Mouse (Mus musculus) frontal cortex, postnatal 14 days (tissue): ENCODE data around the gene Gan.

Experiments used
- DNase-seq, 2 experiments: peaks; one replicate each; pipeline ENCODE4 v3.0.0; 2022; ENCODE audit warnings: low spot score in 2 of 2

The Gan gene

DNA sequence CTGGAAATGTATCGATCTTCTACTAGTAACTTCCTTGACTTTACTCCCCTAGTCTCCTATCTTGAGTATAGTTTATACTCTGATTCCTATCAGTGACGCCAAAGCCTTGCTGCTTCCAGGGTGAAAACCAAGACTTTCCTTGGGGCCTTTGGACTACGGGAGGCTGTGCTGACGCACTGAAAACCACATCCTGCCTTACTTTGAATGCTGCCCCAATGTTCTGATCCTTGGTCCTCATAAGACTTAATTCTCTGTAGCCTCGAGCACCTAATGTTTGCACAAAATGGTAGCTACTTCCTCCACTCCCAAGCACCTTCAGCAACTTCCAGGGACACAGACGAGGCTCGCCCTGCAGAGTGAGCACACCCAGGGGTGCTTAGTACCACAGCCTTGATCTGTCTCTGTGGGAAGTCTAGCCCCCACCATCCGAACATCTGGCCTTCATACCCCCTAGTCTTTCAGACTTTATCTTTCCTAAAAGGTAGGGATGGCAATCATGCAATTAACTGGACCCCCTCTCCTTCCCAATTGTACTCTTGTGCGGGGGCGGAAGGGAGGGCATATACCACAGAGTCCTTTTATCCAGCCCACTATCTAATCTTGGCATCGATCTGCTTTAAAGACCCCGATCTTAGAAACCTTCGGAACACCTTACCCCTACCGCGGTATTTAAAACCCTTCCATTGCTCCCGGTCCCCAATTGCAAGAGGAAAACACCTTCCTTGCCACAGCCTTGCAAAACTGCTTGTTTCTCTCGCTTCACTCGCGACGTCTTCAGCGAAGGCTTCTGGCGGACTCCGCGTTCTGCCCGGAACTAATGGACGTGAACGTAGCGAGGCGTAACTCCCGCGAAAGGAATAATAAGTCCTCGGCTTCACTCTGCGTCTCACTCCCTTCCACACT, 818 bp upstream of the Gan start:
- no peak for DNase-seq

DNA sequence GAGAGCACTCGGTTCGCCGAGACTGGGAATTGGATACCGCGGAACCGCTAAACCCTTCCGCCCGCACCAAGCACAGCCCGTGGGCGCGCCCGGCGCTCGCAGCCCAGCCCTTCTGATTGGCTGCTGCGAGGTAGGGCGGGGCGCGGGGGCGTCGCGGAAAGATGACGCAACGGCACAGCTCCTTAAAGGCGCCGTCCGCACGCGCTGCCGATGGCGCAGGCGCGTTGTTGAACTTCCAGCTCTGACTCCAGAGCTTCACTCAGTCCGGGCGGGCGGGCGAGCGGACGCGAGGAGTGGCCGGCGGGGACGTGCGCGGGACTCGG, 205 bp upstream of the Gan start:
- peak; percentile 95 to 97 for DNase-seq

- DNase-seq, result no peak
Observed at GRCm38 (mm10) chr8:117159031-117159430, 1.1 kb downstream of the Gan start.

DNA sequence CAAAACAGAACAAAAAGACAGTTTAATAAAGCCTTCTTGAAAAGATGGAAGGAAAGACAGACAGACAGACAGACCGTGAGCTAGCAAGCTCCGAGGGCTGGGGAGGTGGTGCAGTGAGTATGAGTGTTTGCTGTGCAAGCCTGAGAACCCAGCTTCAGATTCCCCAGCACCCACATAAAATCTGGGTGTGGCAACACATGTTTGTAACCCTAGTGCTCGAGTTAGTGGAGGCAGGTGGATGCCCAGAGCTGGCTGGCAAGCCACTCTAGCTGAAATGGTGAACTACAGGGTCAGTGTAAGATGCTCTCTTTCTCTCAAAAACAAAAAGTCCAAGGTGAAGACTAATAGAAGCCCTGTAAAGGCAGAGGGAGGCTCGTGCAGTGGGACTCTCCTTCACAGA, 7.0 kb downstream of the Gan start:
- no peak for DNase-seq

GRCm38 (mm10) chr8:117165542-117165941, 7.6 kb downstream of the Gan start:
- DNase-seq, result no peak

GRCm38 (mm10) chr8:117166515-117166914, 8.6 kb downstream of the Gan start:
- DNase-seq, result no peak

GRCm38 (mm10) chr8:117167243-117167883, 9.4 kb downstream of the Gan start:
- no peak for DNase-seq

DNA sequence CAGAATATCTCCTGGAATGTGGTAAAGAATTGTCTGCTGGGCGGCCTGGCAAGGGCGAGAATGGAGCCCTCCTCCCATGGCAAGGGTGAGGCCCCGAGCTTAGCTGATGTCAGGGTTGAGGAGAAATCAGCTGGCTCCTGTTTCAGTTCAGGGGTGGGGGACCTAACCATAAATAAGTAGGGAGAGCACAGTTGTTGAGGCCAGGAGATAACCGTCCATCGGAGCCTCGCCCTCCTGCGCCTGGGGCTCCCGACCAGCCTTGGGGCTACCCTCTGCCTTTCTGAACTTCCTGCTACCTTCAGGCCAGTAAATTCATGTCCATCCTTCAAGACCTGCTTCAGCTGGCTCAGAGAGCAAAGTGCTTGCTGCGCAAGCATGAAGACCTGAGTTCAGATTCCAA, 10.4 kb downstream of the Gan start:
- no peak for DNase-seq

DNA sequence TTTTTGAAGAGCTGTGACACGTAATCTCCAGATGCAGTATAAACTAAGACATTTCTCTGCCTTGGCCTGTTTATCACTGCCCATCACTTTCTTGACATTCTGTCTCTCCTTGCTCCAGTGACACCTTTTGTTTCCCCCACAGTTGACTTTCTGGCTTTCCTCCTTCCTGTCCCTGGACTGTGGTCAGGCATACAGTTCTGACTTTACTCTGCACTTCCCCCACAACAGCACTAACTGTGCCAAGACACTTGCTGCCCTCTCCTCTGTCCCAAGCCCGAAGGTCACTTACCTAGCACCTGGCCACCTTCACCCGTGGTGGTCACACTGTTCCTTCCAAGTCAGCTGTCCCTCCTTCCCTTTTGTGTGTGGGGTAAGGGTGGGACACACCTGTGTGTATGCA, 13.9 kb downstream of the Gan start:
- no peak for DNase-seq

GRCm38 (mm10) chr8:117172904-117173303, 15.0 kb downstream of the Gan start:
- no peak for DNase-seq

DNA sequence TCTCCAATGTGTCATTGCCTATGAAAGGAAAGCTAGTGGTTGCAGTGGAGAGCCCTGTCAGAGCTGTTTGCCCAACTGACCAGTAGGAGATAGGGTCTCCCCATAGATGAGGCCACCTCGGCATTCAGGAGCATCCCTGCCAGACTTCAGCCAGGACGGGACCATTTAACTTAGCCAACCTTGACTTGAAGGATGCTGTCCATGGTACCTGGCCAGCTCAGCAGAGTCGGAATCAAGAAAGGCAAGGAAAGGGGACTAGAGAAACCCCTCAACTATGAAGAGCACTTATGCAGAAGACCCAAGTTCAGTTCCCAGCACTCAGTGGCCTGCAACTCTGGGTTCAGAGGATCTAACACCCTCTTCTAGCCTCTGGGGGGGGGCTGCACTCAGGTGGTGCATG, 15.8 kb downstream of the Gan start:
- DNase-seq, result no peak

DNA sequence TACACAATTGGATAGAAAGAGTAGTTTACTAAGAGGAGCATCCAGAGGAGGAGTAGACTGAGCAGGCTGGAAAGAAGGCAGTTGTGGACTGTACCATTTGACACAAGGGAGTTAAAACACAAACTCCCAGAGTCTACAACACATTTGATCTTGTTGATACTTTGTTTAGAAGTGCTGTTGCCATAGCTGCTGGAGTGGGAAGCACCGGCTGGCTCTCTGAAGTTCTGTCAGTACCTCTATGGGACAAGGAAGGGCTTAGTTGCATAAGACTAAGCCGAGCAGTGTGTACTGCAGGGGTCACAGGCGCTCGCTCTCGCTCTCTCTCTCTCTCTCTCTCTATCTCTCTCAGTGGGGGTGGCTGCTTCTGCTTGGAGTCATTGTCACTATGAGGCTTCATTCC, 16.6 kb downstream of the Gan start:
- DNase-seq, result no peak

DNA sequence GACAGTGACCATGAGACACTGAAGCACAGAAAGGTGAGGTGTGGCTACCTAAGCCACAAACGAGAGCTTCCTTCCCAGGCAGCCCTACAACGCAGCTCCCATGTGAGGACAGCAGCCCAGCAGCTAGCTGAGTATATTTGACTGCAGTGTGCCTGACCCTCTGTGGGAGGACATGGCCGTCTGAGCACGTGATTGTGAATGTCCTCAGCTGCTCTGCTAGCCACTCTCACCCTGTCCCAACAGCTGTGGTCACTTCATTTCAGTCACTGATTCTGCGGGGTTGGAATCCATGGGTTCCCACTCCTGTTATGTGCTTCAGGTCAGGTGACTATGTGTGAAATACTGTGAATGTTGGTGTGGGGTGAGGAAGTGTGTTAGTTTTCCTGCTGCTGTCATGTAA, 18.4 kb downstream of the Gan start:
- no peak for DNase-seq

- DNase-seq, result no peak
Observed at GRCm38 (mm10) chr8:117177236-117177635, 19.3 kb downstream of the Gan start.

GRCm38 (mm10) chr8:117178039-117178438, 20.1 kb downstream of the Gan start:
- no peak for DNase-seq

DNA sequence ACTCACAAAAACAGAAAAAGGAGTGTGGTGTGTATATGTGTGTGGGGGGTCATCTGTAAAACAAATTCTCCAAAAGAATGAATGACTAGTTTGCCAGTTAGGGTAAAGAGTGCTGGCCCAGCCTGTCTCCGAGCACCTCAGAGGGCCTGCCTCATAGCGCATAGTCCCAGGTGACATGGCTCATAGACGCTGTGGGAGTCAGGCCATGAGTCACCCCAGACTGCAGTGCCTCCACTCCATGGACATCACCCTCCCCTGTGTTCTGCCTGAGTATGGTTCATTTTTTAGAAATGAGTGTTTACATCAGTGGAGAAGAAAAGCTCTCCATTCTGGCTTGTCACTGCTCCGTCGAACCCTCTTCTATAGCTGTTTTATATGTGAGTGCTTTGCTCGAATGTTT, 20.7 kb downstream of the Gan start:
- no peak for DNase-seq

DNA sequence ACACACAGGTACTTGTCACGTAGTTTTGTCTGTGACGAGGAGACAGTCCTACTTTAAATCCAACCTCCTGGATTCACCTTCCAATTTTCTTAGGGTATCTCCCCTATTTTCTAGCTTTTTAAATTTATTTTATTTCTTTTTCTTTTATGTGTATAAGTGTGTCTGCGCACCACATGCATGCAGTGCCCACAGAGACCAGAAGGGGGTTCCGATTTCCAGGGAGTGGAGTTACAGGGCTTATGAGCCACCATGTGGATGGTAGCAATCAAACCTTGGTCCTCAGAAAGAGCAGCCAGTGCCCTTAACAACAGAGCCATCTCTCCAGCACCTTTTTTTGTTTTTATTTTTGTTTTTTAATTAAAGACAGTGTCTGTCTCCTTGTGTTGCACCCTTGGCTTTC, 24.8 kb downstream of the Gan start:
- DNase-seq, result no peak

DNA sequence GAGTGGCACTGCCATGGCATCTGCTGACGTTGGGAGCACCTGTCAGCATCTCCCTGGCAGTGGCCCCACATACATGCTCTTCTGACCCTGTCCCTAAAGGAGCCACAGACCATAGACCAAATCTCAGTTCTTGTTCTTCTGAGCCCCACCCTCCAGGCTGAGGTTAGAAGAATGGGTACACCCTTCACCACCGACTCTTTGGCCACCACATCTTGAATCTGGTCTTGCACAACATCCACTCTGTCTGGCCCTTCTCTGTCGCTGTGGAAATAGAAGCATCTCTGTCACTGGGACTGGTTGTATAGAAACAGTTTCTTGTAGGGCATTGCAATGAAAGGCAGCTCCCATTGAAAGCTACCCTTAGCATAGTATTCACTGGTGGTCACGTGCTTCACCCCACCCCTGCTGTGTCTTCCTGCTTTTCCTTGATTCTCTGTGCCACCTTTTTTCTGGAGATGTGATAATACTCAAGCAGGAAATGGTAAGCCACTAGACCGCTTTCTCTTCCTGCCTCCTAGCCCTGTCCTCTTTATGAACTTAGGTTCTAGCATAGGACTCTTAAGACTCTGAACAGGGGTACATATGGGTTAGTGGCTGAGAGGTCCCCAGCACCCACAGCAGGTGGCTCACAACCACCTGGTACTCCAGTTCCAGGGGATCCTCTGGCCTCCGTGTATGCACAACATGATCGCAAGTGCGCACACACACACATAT, 25.9 kb downstream of the Gan start:
- DNase-seq, result no peak

DNA sequence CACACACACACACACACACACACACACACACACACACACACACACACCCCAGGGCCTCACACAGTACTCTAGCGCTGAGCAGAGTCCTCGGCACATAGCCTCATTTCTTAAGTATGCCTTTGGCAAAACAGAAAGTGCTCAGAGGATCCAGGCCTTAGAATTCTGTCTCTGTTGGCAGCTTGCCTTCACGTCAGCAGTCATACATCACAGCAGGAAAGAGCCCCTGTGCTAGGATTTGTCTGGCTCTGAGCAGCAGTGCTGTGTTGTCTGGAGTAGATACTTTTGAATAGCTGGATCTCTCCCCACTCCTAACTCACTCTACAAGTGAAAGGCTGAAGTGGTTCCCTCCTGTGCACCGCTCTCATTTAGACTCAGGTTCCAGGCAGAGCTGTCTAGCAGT, 36.4 kb downstream of the Gan start:
- no peak for DNase-seq

DNA sequence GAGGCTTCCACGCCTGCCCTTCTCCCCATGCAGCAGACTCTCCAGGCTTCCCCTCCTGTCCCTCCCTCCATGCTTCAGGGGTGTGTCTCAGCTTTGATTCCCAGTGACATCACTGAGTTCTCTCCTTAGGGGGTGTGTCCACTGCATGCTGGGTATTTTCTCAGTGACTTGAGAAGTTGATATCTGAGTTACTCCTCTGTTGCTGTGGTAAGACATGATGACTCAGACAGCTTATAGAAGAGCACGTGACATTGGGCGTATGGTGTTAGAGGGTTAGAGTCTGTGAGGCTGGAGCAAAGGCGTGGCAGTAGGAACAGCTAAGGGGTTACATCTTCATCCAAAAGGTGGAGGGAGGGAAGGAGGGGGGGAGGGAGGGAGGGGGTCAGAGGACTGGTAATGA, 38.7 kb downstream of the Gan start:
- DNase-seq, result no peak

DNA sequence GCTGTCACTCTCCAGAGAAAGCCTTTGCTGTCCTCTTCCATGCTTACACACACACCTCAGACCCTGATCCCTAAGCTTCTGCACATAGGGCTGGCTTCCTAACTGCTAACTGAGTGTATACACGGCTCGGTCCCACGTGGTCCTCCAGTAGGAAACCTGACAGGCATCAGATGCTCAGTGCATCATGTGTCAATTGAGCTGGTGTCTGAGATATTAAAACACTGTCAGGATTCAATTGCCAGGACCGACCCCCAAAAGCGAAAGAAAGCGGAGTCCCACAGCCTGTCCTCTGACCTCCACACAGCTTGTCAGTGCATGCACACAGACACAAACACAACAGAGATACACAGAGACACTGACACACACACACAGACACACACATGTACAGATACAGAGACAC, 39.6 kb downstream of the Gan start:
- DNase-seq, result no peak

DNA sequence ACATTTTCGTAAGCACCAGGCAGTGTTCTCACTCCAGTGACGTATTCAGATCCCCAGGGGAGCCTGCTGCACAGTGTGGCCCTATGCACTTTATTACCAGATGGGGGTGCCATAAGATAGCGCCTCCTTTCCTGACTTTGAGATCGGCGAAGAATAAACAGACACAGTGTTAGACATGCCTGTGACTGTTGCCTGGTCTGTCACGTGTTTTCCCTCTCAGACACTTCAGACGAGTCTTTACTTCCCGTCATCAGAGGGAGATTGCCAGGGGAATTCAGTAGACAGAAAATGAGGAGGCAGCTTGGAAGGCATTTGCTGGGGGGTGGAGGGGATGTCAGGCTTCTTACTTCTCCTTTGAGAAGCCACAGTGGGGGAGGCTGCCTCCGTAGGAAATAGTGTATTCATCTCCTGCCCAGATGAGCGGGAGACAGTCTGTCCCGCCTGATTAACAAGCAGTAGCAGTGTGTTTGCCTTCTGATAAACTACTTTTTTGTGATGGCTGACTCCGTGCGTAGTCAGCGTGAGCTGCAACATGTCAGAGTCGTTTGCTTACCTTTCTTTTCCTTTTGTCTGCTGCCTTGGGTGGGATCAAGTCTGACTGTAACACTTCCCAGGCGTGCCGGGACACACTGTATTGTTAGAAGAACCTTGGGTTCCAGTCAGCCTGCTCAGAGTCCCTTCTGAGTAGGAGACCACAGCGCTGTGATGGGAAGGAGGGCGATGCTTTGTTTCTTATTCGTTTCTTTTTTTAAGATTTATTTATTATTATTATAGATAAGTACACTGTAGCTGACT, 40.4 kb downstream of the Gan start:
- peak; percentile 50 to 58 for DNase-seq
